Mouse (Mus musculus) liver, postnatal 0 days (tissue): Measurements from ENCODE around the gene Klhl32.

Experiments
- CTCF ChIP-seq: sonication (generic); IDR thresholded peaks from 2 replicates; pipeline ENCODE4 v1.5.1; 2016; ENCODE audit warnings: antibody characterized with exemption, low read depth
- EP300 ChIP-seq: IDR thresholded peaks from 2 replicates; pipeline ENCODE4 v1.6.1; 2016; ENCODE audit warnings: antibody characterized with exemption, low read depth, mild to moderate bottlenecking

- TF ChIP-seq CTCF (no peak), EP300 (no peak)
Measured at GRCm38 (mm10) chr4:24764558-24764957, 86.4 kb downstream of the Klhl32 start.
